Mouse (Mus musculus): ENCODE results near the gene Vmn1r212. TPM values are rescaled to one million over a fixed set of nuclear protein-coding genes. Genes with fewer than 3 reads are reported as not detected.
"Not testable (repeated sequence)": the region's sequence is repeated elsewhere in the genome, so short reads cannot be mapped to it uniquely, and the experiment has no call there.

The Vmn1r212 gene
- not detected in 2 replicates for polyA plus RNA-seq (2016; fragmentation: Nextera tagmentation; extraction: Ambion mirVana)

DNA sequence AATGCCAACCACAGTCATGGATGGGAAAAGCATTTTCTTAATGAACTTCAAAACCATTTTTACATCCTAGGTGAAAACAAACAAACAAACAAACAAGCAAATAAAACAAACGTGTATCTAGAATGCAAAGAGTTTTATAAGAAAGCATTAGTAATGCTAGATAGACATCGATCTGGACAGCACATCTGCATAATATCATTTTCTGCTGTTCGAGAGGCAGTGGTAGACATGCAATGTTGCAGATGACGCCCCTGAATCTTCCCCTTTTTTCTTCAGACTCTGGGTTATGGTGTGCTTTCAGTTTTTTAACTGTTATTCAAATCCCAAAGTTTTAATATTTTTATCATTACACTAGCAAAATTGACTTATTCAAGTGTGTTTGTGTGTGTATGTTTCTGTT lies at the start of gene Vmn1r212:
Gene Vmn1r212, minus strand, starts transcription at position 101 of the 400 bp plus-strand sequence.
- no peak within 1 kb of the TSS for H3K4me3 ChIP-seq
- H3K27ac ChIP-seq: no peak within 1 kb of the TSS
- WGBS: 78% methylated on average over 4 of the region's 4 CpGs
- H3K36me3 ChIP-seq: no peaks in the 10 kb centered on the region
- no peak for DNase-seq (ENCODE audit: low spot score)
- no peaks in the 10 kb centered on the region for H3K9me3 ChIP-seq
- H3K4me1 ChIP-seq: no peaks in the 10 kb centered on the region
- H3K27me3 ChIP-seq (ENCODE audit: insufficient read depth, poor library complexity, severe bottlenecking): no peaks in the 10 kb centered on the region

GRCm38 (mm10) chr13:22879257-22879656 lies 4.7 kb downstream of the Vmn1r212 start:
- Histone ChIP-seq H3K27me3 (ENCODE audit: insufficient read depth, poor library complexity, severe bottlenecking) (no peaks in the 10 kb centered on the region), H3K4me3 (no peak overlapping the region), H3K4me1 (no peaks in the 10 kb centered on the region), H3K9me3 (no peaks in the 10 kb centered on the region), H3K36me3 (no peaks in the 10 kb centered on the region), H3K27ac (no peak overlapping the region)
- no peak for DNase-seq (ENCODE audit: low spot score)
- 91% methylated on average over 1 of the region's 1 CpGs for WGBS

GRCm38 (mm10) chr13:22857461-22857860 lies 26.5 kb downstream of the Vmn1r212 start, which contains the start of gene Vmn1r211:
Gene Vmn1r211 (minus strand): TSS chr13:22857561.
- 57% methylated on average over 1 of the region's 1 CpGs for WGBS
- H3K27me3 ChIP-seq (ENCODE audit: insufficient read depth, poor library complexity, severe bottlenecking): no peaks in the 10 kb centered on the region
- no peaks in the 10 kb centered on the region for H3K9me3 ChIP-seq
- H3K4me3 ChIP-seq: no peak within 1 kb of the TSS
- no peak for DNase-seq (ENCODE audit: low spot score)
- no peaks in the 10 kb centered on the region for H3K4me1 ChIP-seq
- H3K27ac ChIP-seq: no peak within 1 kb of the TSS
- no peaks in the 10 kb centered on the region for H3K36me3 ChIP-seq

- Histone ChIP-seq H3K4me3 (no peak overlapping the region), H3K4me1 (no peaks in the 10 kb centered on the region), H3K27ac (no peak overlapping the region), H3K36me3 (no peaks in the 10 kb centered on the region), H3K9me3 (no peaks in the 10 kb centered on the region), H3K27me3 (ENCODE audit: insufficient read depth, poor library complexity, severe bottlenecking) (no peaks in the 10 kb centered on the region)
- no peak for DNase-seq (ENCODE audit: low spot score)
- WGBS: 65% methylated on average over 4 of the region's 4 CpGs
Measured at GRCm38 (mm10) chr13:22854760-22855159, 29.2 kb downstream of the Vmn1r212 start.

- 70% methylated on average over 1 of the region's 1 CpGs for WGBS
- no peaks in the 10 kb centered on the region for H3K4me1 ChIP-seq
- H3K27me3 ChIP-seq (ENCODE audit: insufficient read depth, poor library complexity, severe bottlenecking): no peaks in the 10 kb centered on the region
- DNase-seq (ENCODE audit: low spot score): no peak
- H3K9me3 ChIP-seq: no peaks in the 10 kb centered on the region
- H3K4me3 ChIP-seq: no peak overlapping the region
- no peaks in the 10 kb centered on the region for H3K36me3 ChIP-seq
- H3K27ac ChIP-seq: no peak overlapping the region
Measured at GRCm38 (mm10) chr13:22846798-22847197, 37.2 kb downstream of the Vmn1r212 start.

GRCm38 (mm10) chr13:22844304-22844703 lies 39.7 kb downstream of the Vmn1r212 start:
- not testable (repeated sequence) for DNase-seq (ENCODE audit: low spot score)

More at GRCm38 (mm10) chr13:22844304-22844703, 39.7 kb downstream of the Vmn1r212 start:
- not testable (repeated sequence) for H3K27me3 ChIP-seq (ENCODE audit: insufficient read depth, poor library complexity, severe bottlenecking); H3K4me3 ChIP-seq; H3K4me1 ChIP-seq; H3K9me3 ChIP-seq; H3K27ac ChIP-seq; H3K36me3 ChIP-seq
- 69% methylated on average over 3 of the region's 3 CpGs for WGBS

Other genes starting within 250 kb of the Vmn1r212 start
- not detected in 2 replicates for gene Vmn1r207-ps, start 154.6 kb downstream of the Vmn1r212 start, polyA plus RNA-seq (2016; fragmentation: Nextera tagmentation; extraction: Ambion mirVana)
- not detected in 2 replicates for gene Vmn1r208, start 106.8 kb downstream of the Vmn1r212 start, polyA plus RNA-seq (2016; fragmentation: Nextera tagmentation; extraction: Ambion mirVana)
- gene Vmn1r209, start 74.5 kb downstream of the Vmn1r212 start, polyA plus RNA-seq (2016; fragmentation: Nextera tagmentation; extraction: Ambion mirVana): not detected in 2 replicates
- not detected in 2 replicates for gene Vmn1r210, start 52.9 kb downstream of the Vmn1r212 start, polyA plus RNA-seq (2016; fragmentation: Nextera tagmentation; extraction: Ambion mirVana)
- not detected in 2 replicates for gene Vmn1r211, start 26.6 kb downstream of the Vmn1r212 start, polyA plus RNA-seq (2016; fragmentation: Nextera tagmentation; extraction: Ambion mirVana)
- gene Vmn1r213, start 123.5 kb upstream of the Vmn1r212 start, polyA plus RNA-seq (2016; fragmentation: Nextera tagmentation; extraction: Ambion mirVana): not detected in 2 replicates
- not detected in 2 replicates for gene Vmn1r214, start 146.2 kb upstream of the Vmn1r212 start, polyA plus RNA-seq (2016; fragmentation: Nextera tagmentation; extraction: Ambion mirVana)
- gene Vmn1r215, start 183.8 kb upstream of the Vmn1r212 start, polyA plus RNA-seq (2016; fragmentation: Nextera tagmentation; extraction: Ambion mirVana): not detected in 2 replicates
- gene Vmn1r217, start 234.0 kb upstream of the Vmn1r212 start, polyA plus RNA-seq (2016; fragmentation: Nextera tagmentation; extraction: Ambion mirVana): not detected in 2 replicates
- not detected in 2 replicates for gene Vmn1r218, start 248.9 kb upstream of the Vmn1r212 start, polyA plus RNA-seq (2016; fragmentation: Nextera tagmentation; extraction: Ambion mirVana)

Measured in heart, embryonic 10.5 days (tissue).